Mouse (Mus musculus) natural killer cell, adult 2 months (primary cell): ENCODE results near the gene Gckr.
"Not testable (repeated sequence)": the region's sequence is repeated elsewhere in the genome, so short reads cannot be mapped to it uniquely, and the experiment has no call there.

Source experiments
- DNase-seq, 2 experiments: peaks; one replicate each; pipeline ENCODE4 v3.0.0; 2022; ENCODE audit warnings: low spot score in 2 of 2

Gene Gckr

GRCm38 (mm10) chr5:31295606-31296141 lies 1.6 kb upstream of the Gckr start, which contains the start of gene Fndc4:
TSS of gene Fndc4 (minus strand) at chr5:31296080.
- DNase-seq = no peak

GRCm38 (mm10) chr5:31297981-31298380 lies 738 bp downstream of the Gckr start:
- DNase-seq = no peak

- no peak for DNase-seq
These were observed 1.2 kb downstream of the Gckr start for GRCm38 (mm10) chr5:31298486-31298885.

GRCm38 (mm10) chr5:31301866-31302265 lies 4.6 kb downstream of the Gckr start:
- no peak for DNase-seq

GRCm38 (mm10) chr5:31303093-31303492 lies 5.8 kb downstream of the Gckr start:
- DNase-seq = no peak

GRCm38 (mm10) chr5:31312806-31313205 lies 15.6 kb downstream of the Gckr start:
- DNase-seq = no peak

- DNase-seq = no peak
These were observed 25.5 kb downstream of the Gckr start for GRCm38 (mm10) chr5:31322776-31323175.

- DNase-seq = no peak
These were observed 26.8 kb downstream of the Gckr start for GRCm38 (mm10) chr5:31324085-31324484.

GRCm38 (mm10) chr5:31326850-31327249 lies 29.6 kb downstream of the Gckr start:
- peak in 1 of 2 experiments; percentile 24 for DNase-seq

GRCm38 (mm10) chr5:31328255-31328654 lies 31.0 kb downstream of the Gckr start:
- peak; percentile 25 to 43 for DNase-seq

GRCm38 (mm10) chr5:31357586-31357985 lies 60.3 kb downstream of the Gckr start:
- not testable (repeated sequence) for DNase-seq

GRCm38 (mm10) chr5:31360955-31361354 lies 63.7 kb downstream of the Gckr start:
- DNase-seq = peak in 1 of 2 experiments; percentile 12
